Mouse (Mus musculus) ES-Bruce4 (cell line): Measurements from ENCODE around the gene Car11.

Source experiments
- CTCF ChIP-seq: IDR thresholded peaks from one replicate; pipeline ENCODE4 v1.8.1; 2011; ENCODE audit warnings: low read depth, low read length
- EP300 ChIP-seq: IDR thresholded peaks from 2 replicates; pipeline ENCODE4 v1.6.1; 2011; ENCODE audit warnings: low read depth, low read length; ENCODE audit not compliant: insufficient read depth
- POLR2A ChIP-seq: IDR thresholded peaks from one replicate; pipeline ENCODE4 v1.8.1; 2011; ENCODE audit warnings: low read length; ENCODE audit not compliant: insufficient read depth

DNA sequence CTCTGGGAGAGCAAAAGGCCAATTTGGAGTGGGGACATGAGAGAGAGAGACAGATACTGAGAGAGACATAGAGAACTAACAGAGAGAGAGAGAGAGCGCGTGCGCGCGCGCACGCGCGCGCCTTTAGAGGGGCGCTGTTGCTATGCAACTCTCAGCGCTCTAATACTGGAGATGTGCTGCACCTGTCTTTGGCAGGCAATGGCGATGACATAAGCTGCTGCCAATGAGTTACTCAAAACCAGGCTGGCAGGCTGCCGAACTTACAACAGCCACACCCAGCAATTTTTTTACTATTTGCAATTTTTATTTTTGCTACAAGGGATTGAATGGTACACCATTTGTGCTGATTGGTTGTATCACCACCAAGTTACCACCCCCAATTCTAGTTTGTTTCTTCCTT, 31.9 kb upstream of the Car11 start:
- TF ChIP-seq CTCF (no peak), POLR2A (no peak), EP300 (no peak)
